Mouse (Mus musculus): ENCODE measurements around the gene Vmn2r94.

The Vmn2r94 gene

DNA sequence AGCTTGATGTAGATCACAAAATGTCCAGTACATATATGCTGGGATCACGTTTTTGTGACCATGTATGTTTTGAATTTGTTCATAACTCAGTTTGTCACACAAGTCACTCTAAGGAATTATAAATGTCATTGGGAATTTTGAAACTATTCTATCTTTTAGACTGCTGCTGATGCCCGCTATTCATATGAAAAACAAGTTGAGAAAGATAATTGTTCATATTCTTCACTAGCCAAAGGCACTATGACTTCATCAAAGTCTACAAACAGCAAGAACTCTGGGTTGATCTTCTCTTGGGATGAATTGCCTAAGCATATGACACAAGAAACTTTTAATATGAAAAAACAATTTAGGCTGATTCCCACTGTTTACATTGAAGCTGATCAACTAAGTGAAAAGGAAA lies at the start of gene Vmn2r94:
Gene Vmn2r94 (minus strand): TSS at position 101 of the 400 bp plus-strand sequence.
- DNase-seq (ENCODE audit: low read depth, low spot score), result no peak

DNA sequence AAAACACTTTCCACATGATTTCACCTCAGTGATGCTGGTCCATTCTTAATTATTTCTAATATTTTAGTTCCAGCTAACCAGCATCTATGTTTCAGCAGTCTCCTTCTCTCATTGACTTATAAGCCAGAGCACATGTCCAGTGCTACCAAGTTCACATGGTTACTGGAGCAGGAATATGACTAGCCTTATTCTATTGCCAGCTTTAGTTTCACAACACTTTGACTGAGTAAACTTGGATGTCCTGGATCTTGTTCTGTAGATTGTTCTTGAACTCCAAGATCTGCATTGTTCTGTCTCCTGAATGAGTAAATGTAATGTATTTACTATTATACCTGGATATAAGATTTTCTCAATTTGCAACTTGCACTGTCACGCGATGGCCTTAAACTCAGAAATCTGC lies 45.5 kb upstream of the Vmn2r94 start:
- DNase-seq (ENCODE audit: low read depth, low spot score), result no peak

DNA sequence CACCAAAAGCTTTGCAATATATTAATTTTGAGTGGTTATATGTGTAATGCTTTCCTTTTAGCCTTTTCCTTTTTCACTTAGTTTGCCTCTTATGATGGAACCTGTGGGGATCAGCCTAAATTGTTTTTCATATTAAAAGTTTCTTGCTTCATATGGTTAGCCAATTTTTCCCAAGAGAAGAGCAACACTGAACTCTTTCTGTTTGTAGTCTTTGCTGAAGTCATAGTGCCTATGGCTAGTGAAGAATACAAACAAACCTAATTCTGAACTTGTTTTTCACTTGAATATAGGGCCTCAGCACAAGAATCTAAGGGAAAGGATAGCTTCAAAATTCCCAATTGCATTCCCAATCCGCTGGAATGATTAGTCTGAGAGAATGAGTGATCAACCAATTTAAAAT lies 20.2 kb upstream of the Vmn2r94 start, which contains the start of gene Vmn2r93:
Gene Vmn2r93 (plus strand): TSS at position 301 of the 400 bp plus-strand sequence.
- no peak for DNase-seq (ENCODE audit: low read depth, low spot score)

GRCm38 (mm10) chr17:18236931-18237330 lies 40.6 kb downstream of the Vmn2r94 start:
- DNase-seq (ENCODE audit: low read depth, low spot score), result no peak

DNA sequence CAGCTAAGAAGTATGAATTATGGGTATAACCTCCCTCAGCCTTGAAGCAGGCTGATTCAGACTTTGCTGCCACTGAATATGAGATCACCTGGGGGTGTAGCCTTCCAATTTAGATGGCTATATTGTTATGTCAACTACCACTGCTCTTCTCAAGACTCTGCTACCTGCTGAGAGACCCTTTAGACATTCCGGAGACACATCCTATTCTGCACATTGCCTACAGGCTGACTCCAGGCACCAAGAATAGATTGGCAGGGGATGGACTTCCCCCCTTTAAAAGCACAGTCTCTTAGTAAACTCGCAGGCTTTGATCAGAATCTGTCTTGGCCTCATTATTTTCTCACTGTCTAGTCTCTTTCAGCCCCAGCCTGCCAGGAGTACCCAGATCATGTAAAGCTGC lies 45.6 kb downstream of the Vmn2r94 start:
- DNase-seq (ENCODE audit: low read depth, low spot score), result no peak

- DNase-seq (ENCODE audit: low read depth, low spot score), result no peak
These were observed 56.3 kb downstream of the Vmn2r94 start for GRCm38 (mm10) chr17:18221300-18221699.

All from CD4-positive helper T cell, adult 2 months (primary cell).